Mouse (Mus musculus): ENCODE measurements around the gene Gtpbp10. TPM values are rescaled to one million over a fixed set of nuclear protein-coding genes. Genes with fewer than 3 reads are reported as not detected.

Gene Gtpbp10
- 37.2 and 40.0 TPM in 2 replicates for polyA plus RNA-seq (2014; fragmentation: Nextera tagmentation; extraction: Ambion mirVana)

DNA sequence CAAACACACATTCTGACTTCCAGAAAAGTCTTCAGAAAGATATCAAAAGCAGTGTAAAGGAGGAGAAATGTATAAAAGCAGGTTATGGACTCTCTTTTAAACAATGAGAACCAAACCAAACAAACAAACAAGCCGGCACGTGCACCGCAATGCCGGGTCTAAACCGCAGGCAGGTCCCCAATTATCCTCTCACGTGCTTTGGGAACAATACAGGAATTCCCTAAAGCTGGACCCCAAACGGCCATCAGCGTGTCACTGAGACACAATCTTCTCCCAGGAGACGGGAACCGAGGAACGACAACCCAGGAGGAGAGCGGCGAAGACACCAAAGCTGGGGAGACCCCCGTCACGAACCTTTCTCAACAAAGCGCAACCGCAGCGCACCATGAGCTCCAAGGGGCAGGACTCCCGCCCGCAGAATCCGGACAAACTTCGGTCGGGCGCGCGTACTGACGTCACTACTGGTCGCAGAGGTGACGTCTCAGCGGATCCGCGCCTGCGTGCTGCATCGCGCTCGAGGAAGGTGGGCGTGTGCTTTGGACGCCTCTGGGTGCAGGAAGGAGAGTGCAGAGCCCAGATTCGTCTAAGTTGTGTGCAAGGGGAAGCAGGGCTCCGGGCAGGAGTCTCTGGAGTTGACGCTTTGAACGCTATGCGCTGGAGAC is at the start of gene Gtpbp10:
Gtpbp10 (minus strand) TSS at position 460 of the 662 bp plus-strand sequence.
- peaks cover 2% of the 10 kb centered on the region; the same call in 1 of the 2 replicates for H3K4me1 ChIP-seq (ENCODE audit: control insufficient read depth, insufficient read depth, low read length)
- WGBS: under 1% methylated on average over 43 of the region's 43 CpGs
- peak within 1 kb of the TSS; percentile 46 for H3K4me2 ChIP-seq
- H3K36me3 ChIP-seq (ENCODE audit: control insufficient read depth, insufficient read depth, low read length): peaks cover 5% of the 10 kb centered on the region
- DNase-seq (ENCODE audit: low spot score, missing footprints) (peak; percentile 99), ATAC-seq (ENCODE audit: low FRiP score) (peak; percentile 99)
- peak within 1 kb of the TSS; percentile 85 for H3K9ac ChIP-seq (ENCODE audit: low read length)
- H3K4me3 ChIP-seq (ENCODE audit: low read depth, low read length): peak within 1 kb of the TSS; percentile 66
- no peaks in the 10 kb centered on the region for H3K27me3 ChIP-seq (ENCODE audit: control insufficient read depth, insufficient read depth, low read length)
- H3K27ac ChIP-seq (ENCODE audit: low read depth, low read length): peak within 1 kb of the TSS; percentile 46; the same call in 1 of the 2 replicates
- H3K9me3 ChIP-seq (ENCODE audit: control insufficient read depth, low read length): no peaks in the 10 kb centered on the region

GRCm38 (mm10) chr5:5587686-5588085 is 28.3 kb upstream of the Gtpbp10 start:
- H3K27ac ChIP-seq (ENCODE audit: low read depth, low read length): no peak overlapping the region
- H3K4me3 ChIP-seq (ENCODE audit: low read depth, low read length): no peak overlapping the region
- WGBS: 89% methylated on average over 3 of the region's 3 CpGs
- no peak for ATAC-seq (ENCODE audit: low FRiP score)
- H3K9ac ChIP-seq (ENCODE audit: low read length): no peak overlapping the region
- H3K36me3 ChIP-seq (ENCODE audit: control insufficient read depth, insufficient read depth, low read length): no peaks in the 10 kb centered on the region
- no peaks in the 10 kb centered on the region for H3K9me3 ChIP-seq (ENCODE audit: control insufficient read depth, low read length)
- H3K4me2 ChIP-seq: no peak overlapping the region
- no peaks in the 10 kb centered on the region for H3K4me1 ChIP-seq (ENCODE audit: control insufficient read depth, insufficient read depth, low read length)
- no peaks in the 10 kb centered on the region for H3K27me3 ChIP-seq (ENCODE audit: control insufficient read depth, insufficient read depth, low read length)
- DNase-seq (ENCODE audit: low spot score, missing footprints): no peak

- Histone ChIP-seq H3K9me3 (ENCODE audit: control insufficient read depth, low read length) (no peaks in the 10 kb centered on the region), H3K9ac (ENCODE audit: low read length) (peak within 1 kb of the TSS; percentile 60), H3K27me3 (ENCODE audit: control insufficient read depth, insufficient read depth, low read length) (no peaks in the 10 kb centered on the region; the same call in 1 of the 2 replicates), H3K4me3 (ENCODE audit: low read depth, low read length) (peak within 1 kb of the TSS; percentile 51), H3K4me1 (ENCODE audit: control insufficient read depth, insufficient read depth, low read length) (no peaks in the 10 kb centered on the region), H3K27ac (ENCODE audit: low read depth, low read length) (no peak within 1 kb of the TSS), H3K4me2 (peak within 1 kb of the TSS; percentile 86), H3K36me3 (ENCODE audit: control insufficient read depth, insufficient read depth, low read length) (no peaks in the 10 kb centered on the region)
- ATAC-seq (ENCODE audit: low FRiP score) (peak; percentile 93), DNase-seq (ENCODE audit: low spot score, missing footprints) (peak; percentile 92)
- 2% methylated on average over 24 of the region's 24 CpGs for WGBS
Observed at GRCm38 (mm10) chr5:5573749-5574317, 14.5 kb upstream of the Gtpbp10 start, which contains the start of gene Gm8773. Gene Gm8773, plus strand, starts transcription at chr5:5573799.

- DNase-seq (ENCODE audit: low spot score, missing footprints): no peak
- WGBS: 72% methylated on average over 3 of the region's 3 CpGs
- ATAC-seq (ENCODE audit: low FRiP score): no peak
- H3K9me3 ChIP-seq (ENCODE audit: control insufficient read depth, low read length): no peaks in the 10 kb centered on the region
- H3K27ac ChIP-seq (ENCODE audit: low read depth, low read length): no peak overlapping the region
- H3K27me3 ChIP-seq (ENCODE audit: control insufficient read depth, insufficient read depth, low read length): no peaks in the 10 kb centered on the region
- H3K36me3 ChIP-seq (ENCODE audit: control insufficient read depth, insufficient read depth, low read length): no peaks in the 10 kb centered on the region
- H3K4me2 ChIP-seq: no peak overlapping the region
- no peak overlapping the region for H3K4me3 ChIP-seq (ENCODE audit: low read depth, low read length)
- peaks cover 2% of the 10 kb centered on the region; the same call in 1 of the 2 replicates for H3K4me1 ChIP-seq (ENCODE audit: control insufficient read depth, insufficient read depth, low read length)
- no peak overlapping the region for H3K9ac ChIP-seq (ENCODE audit: low read length)
Observed at GRCm38 (mm10) chr5:5562435-5562834, 3.1 kb upstream of the Gtpbp10 start.

- Histone ChIP-seq H3K4me1 (ENCODE audit: control insufficient read depth, insufficient read depth, low read length) (peaks cover 2% of the 10 kb centered on the region; the same call in 1 of the 2 replicates), H3K4me2 (no peak overlapping the region), H3K27ac (ENCODE audit: low read depth, low read length) (no peak overlapping the region), H3K4me3 (ENCODE audit: low read depth, low read length) (no peak overlapping the region), H3K9me3 (ENCODE audit: control insufficient read depth, low read length) (no peaks in the 10 kb centered on the region), H3K9ac (ENCODE audit: low read length) (no peak overlapping the region), H3K27me3 (ENCODE audit: control insufficient read depth, insufficient read depth, low read length) (no peaks in the 10 kb centered on the region), H3K36me3 (ENCODE audit: control insufficient read depth, insufficient read depth, low read length) (no peaks in the 10 kb centered on the region)
- DNase-seq (ENCODE audit: low spot score, missing footprints) (no peak), ATAC-seq (ENCODE audit: low FRiP score) (no peak)
- whole genome bisulfite sequencing: 73% methylated on average over 4 of the region's 4 CpGs
Observed at GRCm38 (mm10) chr5:5561041-5561706, 1.8 kb upstream of the Gtpbp10 start.

GRCm38 (mm10) chr5:5559798-5560197 is 460 bp upstream of the Gtpbp10 start:
- H3K27ac ChIP-seq (ENCODE audit: low read depth, low read length): no peak overlapping the region
- H3K4me3 ChIP-seq (ENCODE audit: low read depth, low read length): peak overlapping the region; percentile 66
- ATAC-seq (ENCODE audit: low FRiP score) (no peak), DNase-seq (ENCODE audit: low spot score, missing footprints) (peak; percentile 82)
- H3K4me2 ChIP-seq: peak overlapping the region; percentile 46
- no peaks in the 10 kb centered on the region for H3K9me3 ChIP-seq (ENCODE audit: control insufficient read depth, low read length)
- H3K9ac ChIP-seq (ENCODE audit: low read length): peak overlapping the region; percentile 85
- peaks cover under 1% of the 10 kb centered on the region for H3K36me3 ChIP-seq (ENCODE audit: control insufficient read depth, insufficient read depth, low read length)
- no peaks in the 10 kb centered on the region for H3K27me3 ChIP-seq (ENCODE audit: control insufficient read depth, insufficient read depth, low read length)
- H3K4me1 ChIP-seq (ENCODE audit: control insufficient read depth, insufficient read depth, low read length): peaks cover 2% of the 10 kb centered on the region; the same call in 1 of the 2 replicates
- WGBS: 50% methylated on average over 8 of the region's 8 CpGs

- H3K27ac ChIP-seq (ENCODE audit: low read depth, low read length): no peak overlapping the region
- no peaks in the 10 kb centered on the region for H3K4me1 ChIP-seq (ENCODE audit: control insufficient read depth, insufficient read depth, low read length)
- H3K36me3 ChIP-seq (ENCODE audit: control insufficient read depth, insufficient read depth, low read length): peaks cover 10% of the 10 kb centered on the region
- no peak overlapping the region for H3K4me3 ChIP-seq (ENCODE audit: low read depth, low read length)
- ATAC-seq (ENCODE audit: low FRiP score): no peak
- H3K9me3 ChIP-seq (ENCODE audit: control insufficient read depth, low read length): no peaks in the 10 kb centered on the region; the same call in 1 of the 2 replicates
- no peaks in the 10 kb centered on the region for H3K27me3 ChIP-seq (ENCODE audit: control insufficient read depth, insufficient read depth, low read length)
- peak; percentile 28 for DNase-seq (ENCODE audit: low spot score, missing footprints)
- 90% methylated on average over 1 of the region's 1 CpGs for WGBS
- H3K9ac ChIP-seq (ENCODE audit: low read length): no peak overlapping the region
- H3K4me2 ChIP-seq: no peak overlapping the region
Observed at GRCm38 (mm10) chr5:5551110-5551509, 8.2 kb downstream of the Gtpbp10 start.

DNA sequence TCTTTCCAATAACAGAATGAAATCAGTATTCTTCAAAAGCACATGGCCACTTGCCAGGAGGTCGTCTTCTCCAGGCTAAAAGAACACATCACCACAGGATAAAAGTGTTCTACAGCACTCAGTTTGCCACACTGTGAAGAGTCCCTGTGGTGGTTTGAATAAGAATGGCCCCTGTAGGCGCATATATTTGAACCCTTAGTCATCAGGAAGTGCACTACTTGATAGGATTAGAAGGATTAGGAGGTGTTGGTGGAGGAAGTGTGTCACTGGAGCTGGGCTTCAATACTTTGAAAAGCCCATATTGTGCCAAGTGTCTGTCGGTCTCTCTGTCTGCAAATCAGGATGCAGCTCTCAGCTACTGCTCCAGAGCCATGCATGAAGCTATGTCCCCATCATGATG is 19.0 kb downstream of the Gtpbp10 start:
- Histone ChIP-seq H3K9ac (ENCODE audit: low read length) (no peak overlapping the region), H3K36me3 (ENCODE audit: control insufficient read depth, insufficient read depth, low read length) (peaks cover 9% of the 10 kb centered on the region), H3K4me3 (ENCODE audit: low read depth, low read length) (no peak overlapping the region), H3K4me2 (no peak overlapping the region), H3K27me3 (ENCODE audit: control insufficient read depth, insufficient read depth, low read length) (no peaks in the 10 kb centered on the region), H3K4me1 (ENCODE audit: control insufficient read depth, insufficient read depth, low read length) (no peaks in the 10 kb centered on the region), H3K9me3 (ENCODE audit: control insufficient read depth, low read length) (no peaks in the 10 kb centered on the region), H3K27ac (ENCODE audit: low read depth, low read length) (no peak overlapping the region)
- WGBS: 50% methylated on average over 3 of the region's 3 CpGs
- peak; percentile 49 for DNase-seq (ENCODE audit: low spot score, missing footprints)
- no peak for ATAC-seq (ENCODE audit: low FRiP score)

DNA sequence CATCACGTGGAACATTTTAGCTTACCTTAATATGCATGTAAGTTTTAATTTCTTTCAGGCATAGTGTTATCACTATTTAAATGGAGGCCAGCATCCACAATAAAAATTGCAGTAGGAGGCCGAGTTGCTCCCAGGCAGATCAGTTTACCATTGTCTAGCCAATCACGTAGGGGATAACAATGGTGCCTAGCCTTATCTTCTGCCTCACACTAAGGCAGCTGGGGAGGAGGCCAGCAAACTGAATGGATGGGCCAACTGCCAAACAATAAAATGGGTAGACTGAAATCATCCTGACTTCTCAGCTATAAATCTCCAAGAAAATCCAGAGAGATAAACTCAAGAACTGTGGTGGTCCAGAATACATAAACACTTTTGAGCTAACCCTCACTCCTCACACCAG is 19.6 kb downstream of the Gtpbp10 start:
- Histone ChIP-seq H3K4me2 (no peak overlapping the region), H3K27ac (ENCODE audit: low read depth, low read length) (no peak overlapping the region), H3K9me3 (ENCODE audit: control insufficient read depth, low read length) (no peaks in the 10 kb centered on the region), H3K4me1 (ENCODE audit: control insufficient read depth, insufficient read depth, low read length) (no peaks in the 10 kb centered on the region), H3K36me3 (ENCODE audit: control insufficient read depth, insufficient read depth, low read length) (peaks cover 9% of the 10 kb centered on the region), H3K9ac (ENCODE audit: low read length) (no peak overlapping the region), H3K4me3 (ENCODE audit: low read depth, low read length) (no peak overlapping the region), H3K27me3 (ENCODE audit: control insufficient read depth, insufficient read depth, low read length) (no peaks in the 10 kb centered on the region)
- DNase-seq (ENCODE audit: low spot score, missing footprints) (peak; percentile 47), ATAC-seq (ENCODE audit: low FRiP score) (no peak)
- 84% methylated on average over 3 of the region's 3 CpGs for WGBS
